Mouse (Mus musculus): ENCODE data around the gene 4931406P16Rik. TPM values are rescaled to one million over a fixed set of nuclear protein-coding genes. Genes with fewer than 3 reads are reported as not detected.
"Not testable (repeated sequence)": the region's sequence is repeated elsewhere in the genome, so short reads cannot be mapped to it uniquely, and the experiment has no call there.

The 4931406P16Rik gene
- polyA plus RNA-seq, 1 experiment from 2014 or later: 27.4 TPM

DNA sequence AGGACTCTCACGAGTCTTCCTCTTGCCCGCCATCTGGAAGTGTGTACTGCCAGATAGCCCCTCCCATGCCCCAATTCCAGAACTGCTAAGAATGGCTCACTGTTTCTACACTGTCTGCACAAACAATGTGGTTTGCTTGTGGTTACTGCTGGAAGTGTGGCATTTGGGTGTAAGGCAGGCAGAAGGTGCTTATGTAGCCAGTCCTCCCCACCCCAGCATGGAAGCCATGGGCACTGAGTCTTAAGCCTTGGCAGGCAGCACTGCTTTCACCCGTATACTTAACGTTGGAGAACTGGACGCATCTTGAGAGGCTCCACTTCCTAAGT is 25.8 kb upstream of the 4931406P16Rik start:
- H3K27me3 ChIP-seq (replicated peaks; ENCODE audit: control insufficient read depth, insufficient read depth, low read length): no peaks in the 10 kb centered on the region
- 88% methylated on average over 5 of the region's 5 CpGs for WGBS
- no peaks in the 10 kb centered on the region for H3K9me3 ChIP-seq (ENCODE audit: control insufficient read depth, low read length)
- no peak for ATAC-seq
- H3K4me3 ChIP-seq (ENCODE audit: low read length): no peak overlapping the region
- no peak overlapping the region for H3K27ac ChIP-seq (ENCODE audit: low read depth, low read length)
- H3K9ac ChIP-seq (ENCODE audit: low read depth, low read length): no peak overlapping the region
- peaks cover 11% of the 10 kb centered on the region; the same call in 1 of the 2 replicates for H3K36me3 ChIP-seq (ENCODE audit: control insufficient read depth, insufficient read depth, low read length)
- H3K4me2 ChIP-seq (ENCODE audit: low read length): no peak overlapping the region
- no peaks in the 10 kb centered on the region for H3K4me1 ChIP-seq (ENCODE audit: control insufficient read depth, insufficient read depth, low read depth, low read length)

DNA sequence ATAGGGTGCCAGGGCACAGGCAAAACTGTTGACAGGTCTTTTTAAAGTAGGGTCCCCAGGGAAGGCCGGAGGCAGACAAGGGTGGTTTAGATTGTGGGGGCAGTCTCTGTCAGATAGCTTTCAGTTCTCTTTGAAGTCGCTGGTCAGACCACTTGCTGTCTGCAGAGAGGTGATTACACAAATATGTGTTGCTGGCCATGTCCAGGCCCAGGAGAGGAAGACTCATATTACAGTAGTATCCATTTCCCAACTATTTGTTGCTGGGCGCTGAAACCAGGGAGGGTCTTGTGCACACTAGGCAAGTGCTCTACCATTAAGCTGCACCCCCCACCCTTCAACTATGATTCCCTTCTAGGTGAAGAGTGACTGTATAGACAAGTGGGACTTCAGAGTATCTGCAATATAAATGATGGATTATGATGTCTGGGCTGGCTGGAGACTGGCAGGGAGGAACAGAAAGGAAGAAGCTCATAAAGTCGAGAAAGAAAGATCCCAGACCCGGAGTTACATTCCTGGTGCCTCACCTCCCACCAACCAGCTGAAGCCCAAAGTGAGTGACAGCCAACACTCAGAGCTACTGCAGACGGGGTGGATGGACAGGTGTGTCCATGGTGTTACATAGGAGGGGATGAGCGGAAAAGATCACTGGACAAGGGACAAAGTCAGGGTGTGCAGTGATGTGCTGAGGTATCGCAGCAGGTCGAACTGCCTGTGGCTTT is 25.3 kb upstream of the 4931406P16Rik start:
- H3K4me2 ChIP-seq (ENCODE audit: low read length): no peak overlapping the region
- H3K4me1 ChIP-seq (ENCODE audit: control insufficient read depth, insufficient read depth, low read depth, low read length): no peaks in the 10 kb centered on the region
- WGBS: 83% methylated on average over 9 of the region's 9 CpGs
- H3K36me3 ChIP-seq (ENCODE audit: control insufficient read depth, insufficient read depth, low read length): peaks cover 6% of the 10 kb centered on the region; the same call in 1 of the 2 replicates
- ATAC-seq: no peak
- H3K4me3 ChIP-seq (ENCODE audit: low read length): no peak overlapping the region
- no peaks in the 10 kb centered on the region for H3K9me3 ChIP-seq (ENCODE audit: control insufficient read depth, low read length)
- no peaks in the 10 kb centered on the region for H3K27me3 ChIP-seq (replicated peaks; ENCODE audit: control insufficient read depth, insufficient read depth, low read length)
- no peak overlapping the region for H3K27ac ChIP-seq (ENCODE audit: low read depth, low read length)
- H3K9ac ChIP-seq (ENCODE audit: low read depth, low read length): no peak overlapping the region

DNA sequence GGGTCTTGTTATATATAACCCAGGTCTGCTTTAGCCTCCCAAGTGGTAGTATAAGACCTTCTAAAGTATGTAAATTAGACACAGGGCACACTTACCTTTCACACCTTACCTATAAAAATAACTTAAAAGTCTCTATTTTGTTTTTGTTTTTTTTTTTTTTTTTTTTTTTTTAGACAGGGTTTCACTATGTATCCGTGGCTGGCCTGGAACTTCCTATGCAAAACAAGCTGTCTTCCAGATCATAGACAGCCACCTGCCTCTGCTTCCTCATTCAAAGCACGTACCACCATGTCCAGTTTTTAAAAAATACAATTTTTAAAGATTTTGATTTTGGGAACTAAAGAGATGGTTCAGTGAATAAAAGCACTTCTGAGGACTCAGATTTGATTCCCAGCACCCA is 23.9 kb upstream of the 4931406P16Rik start:
- Histone ChIP-seq H3K27ac (ENCODE audit: low read depth, low read length) (no peak overlapping the region), H3K9me3 (ENCODE audit: control insufficient read depth, low read length) (no peaks in the 10 kb centered on the region), H3K27me3 (replicated peaks; ENCODE audit: control insufficient read depth, insufficient read depth, low read length) (no peaks in the 10 kb centered on the region), H3K4me3 (ENCODE audit: low read length) (no peak overlapping the region), H3K4me1 (ENCODE audit: control insufficient read depth, insufficient read depth, low read depth, low read length) (no peaks in the 10 kb centered on the region), H3K36me3 (ENCODE audit: control insufficient read depth, insufficient read depth, low read length) (0 out of 2 replicates have a peak, but pooled peaks cover 3% of the 10 kb centered on the region), H3K9ac (ENCODE audit: low read depth, low read length) (no peak overlapping the region), H3K4me2 (ENCODE audit: low read length) (no peak overlapping the region)
- no peak for ATAC-seq
- 92% methylated on average over 2 of the region's 2 CpGs for WGBS

DNA sequence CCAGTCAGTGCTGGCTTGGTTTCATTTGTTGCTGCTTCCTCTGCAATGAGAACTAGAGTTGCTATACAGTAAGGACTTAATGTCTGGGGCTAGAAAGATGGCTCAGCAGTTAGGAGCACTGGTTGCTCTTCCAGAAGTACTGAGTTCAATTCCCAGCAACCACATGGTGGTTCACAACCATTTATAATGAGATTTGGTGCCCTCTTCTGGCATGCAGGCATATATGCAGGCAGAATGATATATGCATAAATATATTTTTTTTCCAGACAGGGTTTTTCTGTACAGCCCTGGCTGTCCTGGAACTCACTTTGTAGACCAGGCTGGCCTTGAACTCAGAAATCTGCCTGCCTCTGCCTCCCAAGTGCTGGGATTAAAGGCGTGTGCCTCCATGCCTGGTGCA is 23.2 kb upstream of the 4931406P16Rik start:
- not testable (repeated sequence) for H3K4me1 ChIP-seq (ENCODE audit: control insufficient read depth, insufficient read depth, low read depth, low read length); H3K36me3 ChIP-seq (ENCODE audit: control insufficient read depth, insufficient read depth, low read length); H3K27me3 ChIP-seq (replicated peaks; ENCODE audit: control insufficient read depth, insufficient read depth, low read length); H3K4me3 ChIP-seq (ENCODE audit: low read length); H3K9me3 ChIP-seq (ENCODE audit: control insufficient read depth, low read length); H3K9ac ChIP-seq (ENCODE audit: low read depth, low read length); H3K27ac ChIP-seq (ENCODE audit: low read depth, low read length); H3K4me2 ChIP-seq (ENCODE audit: low read length); ATAC-seq
- 73% methylated on average over 1 of the region's 1 CpGs for WGBS

DNA sequence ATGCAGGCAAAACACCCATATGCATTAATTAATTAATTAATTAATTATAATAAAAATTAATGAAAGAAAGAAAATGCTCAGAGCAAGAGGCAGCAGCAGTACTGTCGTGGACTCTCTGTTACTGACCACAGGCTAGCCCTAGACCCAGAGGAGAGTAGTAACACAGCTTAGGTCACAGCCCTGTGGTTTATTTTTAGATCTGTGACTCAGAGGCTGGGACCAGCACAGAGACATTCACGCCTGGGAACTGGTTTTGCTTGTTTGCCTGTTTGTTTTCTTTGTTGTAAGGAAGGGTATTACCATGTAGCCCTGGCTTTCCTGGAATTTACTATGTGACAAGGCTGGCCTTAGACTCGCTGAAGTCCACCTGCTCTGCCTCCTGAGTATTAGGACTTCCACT is 14.1 kb upstream of the 4931406P16Rik start:
- no peak overlapping the region for H3K27ac ChIP-seq (ENCODE audit: low read depth, low read length)
- no peak overlapping the region for H3K9ac ChIP-seq (ENCODE audit: low read depth, low read length)
- H3K4me3 ChIP-seq (ENCODE audit: low read length): no peak overlapping the region
- H3K27me3 ChIP-seq (replicated peaks; ENCODE audit: control insufficient read depth, insufficient read depth, low read length): no peaks in the 10 kb centered on the region
- WGBS: 74% methylated on average over 3 of the region's 3 CpGs
- H3K36me3 ChIP-seq (ENCODE audit: control insufficient read depth, insufficient read depth, low read length): no peaks in the 10 kb centered on the region
- no peaks in the 10 kb centered on the region for H3K4me1 ChIP-seq (ENCODE audit: control insufficient read depth, insufficient read depth, low read depth, low read length)
- no peak for ATAC-seq
- no peak overlapping the region for H3K4me2 ChIP-seq (ENCODE audit: low read length)
- H3K9me3 ChIP-seq (ENCODE audit: control insufficient read depth, low read length): no peaks in the 10 kb centered on the region

DNA sequence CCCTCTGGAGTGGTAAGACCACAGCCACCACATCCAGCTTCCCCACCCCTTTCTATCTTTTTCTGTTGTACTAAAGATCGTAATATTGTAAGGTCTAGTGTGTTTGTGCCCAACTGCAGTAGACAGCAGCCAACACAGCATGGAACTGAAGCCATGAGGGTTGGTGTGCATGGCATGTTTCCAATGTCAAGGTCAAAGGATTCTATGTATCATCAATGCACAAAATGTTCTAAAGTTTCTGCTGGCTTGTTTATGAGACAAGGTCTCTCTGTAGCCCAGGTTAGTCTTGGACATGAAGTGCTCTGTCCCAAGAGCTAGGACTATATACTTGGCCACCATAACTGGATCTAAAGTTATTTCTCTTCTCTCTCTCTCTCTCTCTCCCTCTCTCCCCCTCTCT is 11.5 kb upstream of the 4931406P16Rik start:
- H3K9ac ChIP-seq (ENCODE audit: low read depth, low read length): no peak overlapping the region
- H3K4me3 ChIP-seq (ENCODE audit: low read length): no peak overlapping the region
- H3K27ac ChIP-seq (ENCODE audit: low read depth, low read length): no peak overlapping the region
- H3K4me1 ChIP-seq (ENCODE audit: control insufficient read depth, insufficient read depth, low read depth, low read length): no peaks in the 10 kb centered on the region
- no peaks in the 10 kb centered on the region for H3K36me3 ChIP-seq (ENCODE audit: control insufficient read depth, insufficient read depth, low read length)
- no peak for ATAC-seq
- no peaks in the 10 kb centered on the region for H3K9me3 ChIP-seq (ENCODE audit: control insufficient read depth, low read length)
- no peak overlapping the region for H3K4me2 ChIP-seq (ENCODE audit: low read length)
- H3K27me3 ChIP-seq (replicated peaks; ENCODE audit: control insufficient read depth, insufficient read depth, low read length): no peaks in the 10 kb centered on the region
- WGBS: 90% methylated on average over 1 of the region's 1 CpGs

DNA sequence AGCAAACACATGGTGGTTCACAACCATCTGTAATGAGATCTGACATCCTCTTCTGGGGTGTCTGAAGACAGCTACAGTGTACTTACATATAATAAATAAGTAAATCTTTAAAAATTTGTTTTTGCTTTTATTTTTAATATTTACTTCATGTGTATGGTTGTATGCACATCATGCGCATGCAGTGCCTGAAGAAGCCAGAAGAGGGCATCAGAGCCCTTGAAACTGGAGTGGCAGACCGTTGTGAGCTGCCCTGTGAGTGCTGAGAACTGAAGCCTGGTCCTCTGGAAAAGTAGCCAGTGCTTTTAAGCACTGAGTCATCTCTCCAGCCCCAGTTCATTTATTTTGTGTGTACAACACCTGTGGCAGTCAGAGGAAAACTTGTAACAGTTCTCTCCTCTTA is 10.7 kb upstream of the 4931406P16Rik start:
- no peak for ATAC-seq
- Histone ChIP-seq H3K27ac (ENCODE audit: low read depth, low read length) (no peak overlapping the region), H3K9me3 (ENCODE audit: control insufficient read depth, low read length) (no peaks in the 10 kb centered on the region), H3K4me3 (ENCODE audit: low read length) (no peak overlapping the region), H3K9ac (ENCODE audit: low read depth, low read length) (no peak overlapping the region), H3K4me2 (ENCODE audit: low read length) (no peak overlapping the region), H3K27me3 (replicated peaks; ENCODE audit: control insufficient read depth, insufficient read depth, low read length) (no peaks in the 10 kb centered on the region), H3K36me3 (ENCODE audit: control insufficient read depth, insufficient read depth, low read length) (no peaks in the 10 kb centered on the region), H3K4me1 (ENCODE audit: control insufficient read depth, insufficient read depth, low read depth, low read length) (no peaks in the 10 kb centered on the region)
- 89% methylated on average over 2 of the region's 2 CpGs for WGBS

DNA sequence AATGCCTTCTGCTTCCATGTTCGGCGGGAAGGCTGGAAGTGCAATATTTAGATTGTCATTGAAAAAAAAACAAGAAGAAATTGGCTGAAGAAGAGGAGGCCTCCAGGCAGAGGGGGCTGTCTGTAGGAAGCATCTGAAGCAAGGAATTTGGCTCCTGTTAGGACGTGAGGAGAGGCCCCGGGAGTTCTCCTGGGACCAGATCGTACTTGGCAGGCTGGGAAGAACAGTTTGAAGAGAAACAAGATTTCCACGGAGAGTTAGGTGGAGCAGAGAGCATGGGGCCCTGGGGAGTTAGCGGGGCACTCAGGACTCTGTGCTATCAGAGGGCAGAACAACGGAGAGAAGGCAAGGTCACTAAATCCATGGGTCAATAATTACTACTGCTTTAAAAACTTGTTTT is 10.0 kb upstream of the 4931406P16Rik start:
- no peak for ATAC-seq
- no peak overlapping the region for H3K4me2 ChIP-seq (ENCODE audit: low read length)
- H3K9me3 ChIP-seq (ENCODE audit: control insufficient read depth, low read length): no peaks in the 10 kb centered on the region
- H3K9ac ChIP-seq (ENCODE audit: low read depth, low read length): no peak overlapping the region
- no peaks in the 10 kb centered on the region for H3K4me1 ChIP-seq (ENCODE audit: control insufficient read depth, insufficient read depth, low read depth, low read length)
- 77% methylated on average over 8 of the region's 8 CpGs for WGBS
- H3K27ac ChIP-seq (ENCODE audit: low read depth, low read length): no peak overlapping the region
- no peaks in the 10 kb centered on the region for H3K27me3 ChIP-seq (replicated peaks; ENCODE audit: control insufficient read depth, insufficient read depth, low read length)
- no peaks in the 10 kb centered on the region for H3K36me3 ChIP-seq (ENCODE audit: control insufficient read depth, insufficient read depth, low read length)
- H3K4me3 ChIP-seq (ENCODE audit: low read length): no peak overlapping the region

DNA sequence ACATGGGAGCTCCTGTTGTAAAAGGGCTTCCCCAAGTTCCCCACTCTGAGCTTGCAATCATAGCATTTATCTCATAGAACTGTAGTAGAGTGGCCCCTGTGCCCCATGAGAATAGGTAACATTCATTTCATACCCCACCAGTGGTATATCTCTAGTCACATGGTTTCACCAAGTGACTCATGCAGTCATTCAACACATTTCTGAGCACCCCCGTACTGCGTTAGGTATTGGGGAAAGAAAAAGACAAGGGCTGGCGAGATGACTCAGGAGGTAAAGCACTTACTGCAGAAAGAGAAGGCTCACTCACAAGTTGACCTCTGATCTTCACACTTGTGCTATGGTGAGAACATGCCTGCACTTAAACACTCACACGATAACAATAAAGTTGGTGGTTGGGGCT is 8.6 kb upstream of the 4931406P16Rik start:
- H3K4me2 ChIP-seq (ENCODE audit: low read length): no peak overlapping the region
- H3K9me3 ChIP-seq (ENCODE audit: control insufficient read depth, low read length): no peaks in the 10 kb centered on the region
- no peak overlapping the region for H3K4me3 ChIP-seq (ENCODE audit: low read length)
- H3K27me3 ChIP-seq (replicated peaks; ENCODE audit: control insufficient read depth, insufficient read depth, low read length): no peaks in the 10 kb centered on the region
- peaks cover 2% of the 10 kb centered on the region; the same call in 1 of the 2 replicates for H3K4me1 ChIP-seq (ENCODE audit: control insufficient read depth, insufficient read depth, low read depth, low read length)
- H3K9ac ChIP-seq (ENCODE audit: low read depth, low read length): no peak overlapping the region
- ATAC-seq: no peak
- 90% methylated on average over 4 of the region's 4 CpGs for WGBS
- H3K27ac ChIP-seq (ENCODE audit: low read depth, low read length): no peak overlapping the region
- no peaks in the 10 kb centered on the region for H3K36me3 ChIP-seq (ENCODE audit: control insufficient read depth, insufficient read depth, low read length)

DNA sequence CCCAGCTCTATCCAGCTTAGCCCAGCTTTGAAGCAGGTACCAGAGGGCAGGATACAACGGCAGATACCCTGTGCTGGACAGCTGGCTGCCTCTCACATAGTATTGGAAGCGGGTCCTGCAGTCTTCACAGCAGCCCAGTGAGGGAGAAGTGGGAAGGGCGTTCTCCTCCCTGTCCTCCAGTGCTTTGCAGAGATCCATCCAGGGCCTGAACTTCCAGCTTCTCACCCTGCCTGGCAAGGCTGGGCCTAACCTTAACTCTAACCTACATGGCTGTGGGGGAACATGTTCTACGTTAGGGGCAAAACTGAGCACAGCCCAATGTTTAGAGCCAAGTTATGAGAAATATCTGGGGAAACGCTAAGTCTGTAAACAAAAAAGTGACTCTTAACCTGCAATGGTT is 7.8 kb upstream of the 4931406P16Rik start:
- 85% methylated on average over 5 of the region's 5 CpGs for WGBS
- Histone ChIP-seq H3K4me3 (ENCODE audit: low read length) (no peak overlapping the region), H3K36me3 (ENCODE audit: control insufficient read depth, insufficient read depth, low read length) (no peaks in the 10 kb centered on the region), H3K9me3 (ENCODE audit: control insufficient read depth, low read length) (no peaks in the 10 kb centered on the region), H3K9ac (ENCODE audit: low read depth, low read length) (no peak overlapping the region), H3K27me3 (replicated peaks; ENCODE audit: control insufficient read depth, insufficient read depth, low read length) (no peaks in the 10 kb centered on the region), H3K27ac (ENCODE audit: low read depth, low read length) (no peak overlapping the region), H3K4me1 (ENCODE audit: control insufficient read depth, insufficient read depth, low read depth, low read length) (peaks cover 2% of the 10 kb centered on the region; the same call in 1 of the 2 replicates), H3K4me2 (ENCODE audit: low read length) (no peak overlapping the region)
- ATAC-seq: no peak

Data from hindbrain, embryonic 16.5 days (tissue).